Mouse (Mus musculus) kidney, adult 2 months (tissue): ENCODE results near the gene Sept10.

Experiments
- CTCF ChIP-seq: fragments of 200-500 bp; conservative IDR thresholded peaks from 2 replicates; pipeline ENCODE4 v1.5.1; 2011; ENCODE audit warnings: low read depth, mild to moderate bottlenecking, control low read depth, low read length, moderate library complexity, mixed read lengths; ENCODE audit not compliant: insufficient read depth, insufficient read length
- POLR2A ChIP-seq: fragments of 200-500 bp; IDR thresholded peaks from one replicate; pipeline ENCODE4 v1.6.1; 2011; ENCODE audit warnings: low read depth, low read length, control low read depth

GRCm38 (mm10) chr10:59119811-59120210 is 101.8 kb downstream of the Sept10 start:
- TF ChIP-seq POLR2A (no peak), CTCF (no peak)
